Mouse (Mus musculus) lung, adult 2 months (tissue): ENCODE results near the gene Tfap4.

Source experiments
- CTCF ChIP-seq: fragments of 200-500 bp; IDR thresholded peaks from 2 replicates; pipeline ENCODE4 v1.5.1; 2011; ENCODE audit warnings: mild to moderate bottlenecking, low read length, control low read depth; ENCODE audit not compliant: insufficient read depth
- POLR2A ChIP-seq: fragments of 200-500 bp; IDR thresholded peaks from 2 replicates; pipeline ENCODE4 v1.6.1; 2011; ENCODE audit warnings: low read depth, mild to moderate bottlenecking, control low read depth, low read length, borderline replicate concordance; ENCODE audit errors: extremely low read depth

DNA sequence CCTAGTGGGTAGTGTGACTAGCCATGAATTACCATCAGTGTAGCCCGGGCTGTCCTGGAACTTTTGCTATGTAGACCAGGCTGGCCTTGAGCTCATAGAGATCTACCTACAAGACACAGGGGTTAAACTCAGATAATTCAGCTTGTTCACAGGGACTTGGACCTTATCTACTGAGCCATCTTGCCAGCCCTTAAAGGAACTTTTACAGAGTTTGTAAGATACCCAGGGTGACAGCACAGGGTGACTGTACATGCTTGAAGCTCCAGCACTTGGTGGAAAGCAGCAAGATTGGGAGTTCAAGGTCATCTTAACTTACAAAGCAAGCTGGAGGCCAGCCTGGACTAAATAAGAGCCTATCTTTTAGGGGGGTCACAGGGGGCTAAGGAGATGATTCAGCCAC lies 4.1 kb downstream of the Tfap4 start:
- TF ChIP-seq CTCF: no peak
- TF ChIP-seq POLR2A: no peak
